Mouse (Mus musculus) heart, embryonic 15.5 days (tissue): Measurements from ENCODE around the gene Tspan14. TPM values are rescaled to one million over a fixed set of nuclear protein-coding genes. Genes with fewer than 3 reads are reported as not detected.

Experiments
- ATAC-seq: fragments of 200-750 bp; cut with Nextera tagmentation; replicated peaks from 2 replicates; pipeline ENCODE4 v1.8.0; 2017; ENCODE audit warnings: low read depth, moderate TSS enrichment; ENCODE audit not compliant: insufficient number of reproducible peaks, insufficient read depth, low FRiP score
- H3K27ac ChIP-seq: fragments of 300-500 bp; sonication (generic); 2 replicates; pipeline ENCODE4 v1.5.1; 2015; ENCODE audit warnings: mild to moderate bottlenecking, inconsistent platforms
- H3K27me3 ChIP-seq: fragments of 300-500 bp; sonication (generic); 2 replicates; pipeline ENCODE4 v1.6.1; 2015; ENCODE audit warnings: inconsistent platforms
- H3K36me3 ChIP-seq: fragments of 300-500 bp; sonication (generic); 2 replicates; pipeline ENCODE4 v1.6.1; 2015; ENCODE audit warnings: mild to moderate bottlenecking, inconsistent platforms
- H3K4me1 ChIP-seq: fragments of 300-500 bp; sonication (generic); replicated peaks from 2 replicates; pipeline ENCODE4 v1.6.1; 2015; ENCODE audit warnings: inconsistent platforms
- H3K4me2 ChIP-seq: fragments of 300-500 bp; sonication (generic); 2 replicates; pipeline ENCODE4 v1.6.1; 2015; ENCODE audit warnings: inconsistent platforms, mild to moderate bottlenecking, moderate library complexity
- H3K4me3 ChIP-seq: fragments of 300-500 bp; sonication (generic); 2 replicates; pipeline ENCODE4 v1.5.1; 2015; ENCODE audit warnings: mild to moderate bottlenecking, inconsistent platforms
- H3K9ac ChIP-seq: fragments of 300-500 bp; sonication (generic); 2 replicates; pipeline ENCODE4 v1.6.1; 2015; ENCODE audit warnings: mild to moderate bottlenecking, inconsistent platforms
- H3K9me3 ChIP-seq: fragments of 300-500 bp; sonication (generic); replicated peaks from 2 replicates; pipeline ENCODE4 v1.6.1; 2016; ENCODE audit warnings: inconsistent platforms
- WGBS: fragments of 180-500 bp; shearing (Covaris S2); methylation state at CpG from one replicate; pipeline ENCODE4 v1.1.7; 2015; ENCODE audit warnings: mixed read lengths; 5-methylcytosine and 5-hydroxymethylcytosine counted together
- polyA plus RNA-seq: library from polyadenylated mRNA; unstranded; fragments of >200 nt; fragmentation: Nextera tagmentation; extraction: Ambion mirVana; gene quantifications from 2 replicates; pipeline ENCODE4 v1.2.1, GENCODE M21; 2015

Gene Tspan14
- polyA plus RNA-seq, 1 experiment from 2014 or later = 32.7 TPM

- Histone ChIP-seq H3K27ac (no peak overlapping the region), H3K4me2 (peak overlapping the region; percentile 55), H3K36me3 (no peaks in the 10 kb centered on the region), H3K4me1 (peaks cover 16% of the 10 kb centered on the region; the same call in 1 of the 2 replicates), H3K9ac (no peak overlapping the region), H3K27me3 (no peaks in the 10 kb centered on the region), H3K9me3 (no peaks in the 10 kb centered on the region), H3K4me3 (peak overlapping the region; percentile 11)
- 13% methylated on average over 23 of the region's 23 CpGs for WGBS
- peak; percentile 65 for ATAC-seq
These were observed 71.9 kb downstream of the Tspan14 start for GRCm38 (mm10) chr14:40894576-40895247.

GRCm38 (mm10) chr14:40893884-40894283 is 72.7 kb downstream of the Tspan14 start:
- no peak overlapping the region for H3K4me3 ChIP-seq
- 0 out of 2 replicates have a peak overlapping the region, but pooled peaks have one; percentile 11 for H3K27ac ChIP-seq
- no peaks in the 10 kb centered on the region for H3K9me3 ChIP-seq
- peaks cover 16% of the 10 kb centered on the region; the same call in 1 of the 2 replicates for H3K4me1 ChIP-seq
- WGBS = 57% methylated on average over 8 of the region's 8 CpGs
- H3K27me3 ChIP-seq = no peaks in the 10 kb centered on the region
- ATAC-seq = no peak
- no peak overlapping the region for H3K4me2 ChIP-seq
- no peak overlapping the region for H3K9ac ChIP-seq
- no peaks in the 10 kb centered on the region for H3K36me3 ChIP-seq

- 31% methylated on average over 3 of the region's 3 CpGs for WGBS
- Histone ChIP-seq H3K9me3 (no peaks in the 10 kb centered on the region), H3K27me3 (no peaks in the 10 kb centered on the region), H3K4me3 (no peak within 1 kb of the TSS), H3K4me2 (no peak within 1 kb of the TSS), H3K9ac (no peak within 1 kb of the TSS), H3K36me3 (no peaks in the 10 kb centered on the region), H3K4me1 (peaks cover 16% of the 10 kb centered on the region; the same call in 1 of the 2 replicates), H3K27ac (peak within 1 kb of the TSS; percentile 11; the same call in 1 of the 2 replicates)
- no peak for ATAC-seq
These were observed 73.4 kb downstream of the Tspan14 start, which contains the start of gene Sh2d4b for GRCm38 (mm10) chr14:40893196-40893595. Gene Sh2d4b (minus strand): TSS chr14:40893266.

GRCm38 (mm10) chr14:40892326-40892825 is 74.2 kb downstream of the Tspan14 start:
- 86% methylated on average over 7 of the region's 7 CpGs for WGBS
- H3K4me3 ChIP-seq = no peak overlapping the region
- H3K27ac ChIP-seq = no peak overlapping the region
- no peaks in the 10 kb centered on the region for H3K9me3 ChIP-seq
- no peak overlapping the region for H3K4me2 ChIP-seq
- peaks cover 16% of the 10 kb centered on the region; the same call in 1 of the 2 replicates for H3K4me1 ChIP-seq
- no peak overlapping the region for H3K9ac ChIP-seq
- no peak for ATAC-seq
- H3K27me3 ChIP-seq = no peaks in the 10 kb centered on the region
- no peaks in the 10 kb centered on the region for H3K36me3 ChIP-seq

- H3K4me2 ChIP-seq = no peak overlapping the region
- no peaks in the 10 kb centered on the region for H3K27me3 ChIP-seq
- no peaks in the 10 kb centered on the region for H3K9me3 ChIP-seq
- 85% methylated on average over 4 of the region's 4 CpGs for WGBS
- ATAC-seq = no peak
- H3K4me1 ChIP-seq = peaks cover 16% of the 10 kb centered on the region; the same call in 1 of the 2 replicates
- H3K27ac ChIP-seq = no peak overlapping the region
- H3K4me3 ChIP-seq = no peak overlapping the region
- no peak overlapping the region for H3K9ac ChIP-seq
- no peaks in the 10 kb centered on the region for H3K36me3 ChIP-seq
These were observed 75.1 kb downstream of the Tspan14 start for GRCm38 (mm10) chr14:40891506-40891905.

GRCm38 (mm10) chr14:40889704-40890103 is 76.9 kb downstream of the Tspan14 start:
- Histone ChIP-seq H3K27me3 (no peaks in the 10 kb centered on the region), H3K4me2 (no peak overlapping the region), H3K4me1 (peaks cover 25% of the 10 kb centered on the region), H3K36me3 (no peaks in the 10 kb centered on the region), H3K4me3 (no peak overlapping the region), H3K9ac (no peak overlapping the region), H3K9me3 (no peaks in the 10 kb centered on the region), H3K27ac (no peak overlapping the region)
- no peak for ATAC-seq
- WGBS = 65% methylated on average over 4 of the region's 4 CpGs

GRCm38 (mm10) chr14:40889181-40889580 is 77.4 kb downstream of the Tspan14 start:
- H3K27me3 ChIP-seq = no peaks in the 10 kb centered on the region
- H3K9me3 ChIP-seq = no peaks in the 10 kb centered on the region
- H3K4me3 ChIP-seq = no peak overlapping the region
- no peak overlapping the region for H3K9ac ChIP-seq
- no peak overlapping the region for H3K27ac ChIP-seq
- H3K4me2 ChIP-seq = no peak overlapping the region
- WGBS = 69% methylated on average over 2 of the region's 2 CpGs
- H3K4me1 ChIP-seq = peaks cover 23% of the 10 kb centered on the region
- H3K36me3 ChIP-seq = no peaks in the 10 kb centered on the region
- no peak for ATAC-seq

GRCm38 (mm10) chr14:40886428-40887202 is 80.0 kb downstream of the Tspan14 start:
- 77% methylated on average over 6 of the region's 6 CpGs for WGBS
- no peak overlapping the region for H3K4me2 ChIP-seq
- no peaks in the 10 kb centered on the region for H3K36me3 ChIP-seq
- no peaks in the 10 kb centered on the region for H3K9me3 ChIP-seq
- H3K27ac ChIP-seq = no peak overlapping the region
- H3K4me1 ChIP-seq = peaks cover 14% of the 10 kb centered on the region
- no peaks in the 10 kb centered on the region for H3K27me3 ChIP-seq
- no peak overlapping the region for H3K4me3 ChIP-seq
- ATAC-seq = no peak
- H3K9ac ChIP-seq = no peak overlapping the region

- Histone ChIP-seq H3K4me1 (peaks cover 14% of the 10 kb centered on the region), H3K36me3 (no peaks in the 10 kb centered on the region), H3K9ac (no peak overlapping the region), H3K27ac (peak overlapping the region; percentile 40; the same call in 1 of the 2 replicates), H3K9me3 (no peaks in the 10 kb centered on the region), H3K27me3 (no peaks in the 10 kb centered on the region), H3K4me2 (peak overlapping the region; percentile 43), H3K4me3 (no peak overlapping the region)
- no peak; the same call in 1 of the 2 replicates for ATAC-seq
- WGBS = 3% methylated on average over 1 of the region's 1 CpGs
These were observed 80.9 kb downstream of the Tspan14 start for GRCm38 (mm10) chr14:40885752-40886151.

- peaks cover 14% of the 10 kb centered on the region for H3K4me1 ChIP-seq
- H3K4me3 ChIP-seq = no peak overlapping the region
- H3K27ac ChIP-seq = peak overlapping the region; percentile 40; the same call in 1 of the 2 replicates
- ATAC-seq = 0 out of 2 replicates have a peak, but pooled peaks have one; percentile 31
- H3K9me3 ChIP-seq = no peaks in the 10 kb centered on the region
- no peak overlapping the region for H3K9ac ChIP-seq
- no peaks in the 10 kb centered on the region for H3K27me3 ChIP-seq
- H3K36me3 ChIP-seq = no peaks in the 10 kb centered on the region
- H3K4me2 ChIP-seq = peak overlapping the region; percentile 43
- WGBS = 28% methylated on average over 4 of the region's 4 CpGs
These were observed 81.4 kb downstream of the Tspan14 start for GRCm38 (mm10) chr14:40885225-40885624.

- H3K27me3 ChIP-seq = no peaks in the 10 kb centered on the region
- no peaks in the 10 kb centered on the region for H3K4me1 ChIP-seq
- no peaks in the 10 kb centered on the region for H3K36me3 ChIP-seq
- no peak overlapping the region for H3K9ac ChIP-seq
- H3K27ac ChIP-seq = no peak overlapping the region
- no peak overlapping the region for H3K4me3 ChIP-seq
- no peak overlapping the region for H3K4me2 ChIP-seq
- H3K9me3 ChIP-seq = no peaks in the 10 kb centered on the region
- no peak for ATAC-seq
These were observed 92.0 kb downstream of the Tspan14 start for GRCm38 (mm10) chr14:40874565-40874964.
